Comparison of ENCODE assay signal across 8 mouse cellular contexts in the genomic region with DNA sequence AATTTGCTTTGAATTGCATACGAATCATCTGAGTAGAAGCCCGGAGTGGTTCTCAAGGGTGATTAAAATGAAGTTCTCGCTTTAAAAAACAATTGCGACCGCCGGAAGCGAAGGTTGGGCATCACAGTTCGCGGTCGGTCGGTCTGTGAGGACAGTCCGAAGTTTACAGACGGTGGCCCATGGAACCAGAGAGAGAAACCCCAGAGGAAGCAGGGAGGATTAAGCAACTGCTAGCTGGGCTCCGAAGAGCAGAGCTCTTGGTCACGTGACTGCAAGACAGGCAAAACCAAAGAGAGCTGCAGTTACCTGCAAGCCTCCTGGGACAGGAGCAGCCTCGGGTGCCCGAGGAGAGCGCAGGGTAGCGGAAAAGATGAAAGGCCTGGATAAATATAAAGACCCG.
DNase-seq lines count a peak whose midpoint lies in the region; ATAC-seq lines count a peak whose summit lies in the region.

No protein-coding gene starts in this region.

- ATAC-seq in heart, embryonic 13.5 days (ENCODE audit: extremely low read depth, insufficient number of reproducible peaks, low FRiP score, low TSS enrichment): no peak
- no peak for ATAC-seq in limb, embryonic 15.5 days (ENCODE audit: insufficient number of reproducible peaks, low FRiP score, low TSS enrichment, low read depth)
- ATAC-seq in midbrain, embryonic 16.5 days: peak; percentile 67; the same call in 1 of the 2 replicates

- H3K36me3 ChIP-seq in heart, embryonic 13.5 days: no peaks in the 10 kb centered on the region
- no peaks in the 10 kb centered on the region for H3K36me3 ChIP-seq in hindbrain, embryonic 10.5 days
- H3K36me3 ChIP-seq in limb, embryonic 15.5 days: no peaks in the 10 kb centered on the region
- H3K36me3 ChIP-seq in midbrain, embryonic 16.5 days (ENCODE audit: control insufficient read depth, insufficient read depth, low read length): no peaks in the 10 kb centered on the region

- 23% methylated on average over 20 of the region's 20 CpGs for WGBS in heart, embryonic 13.5 days
- 23% methylated on average over 20 of the region's 20 CpGs for WGBS in hindbrain, embryonic 10.5 days
- 21% methylated on average over 20 of the region's 20 CpGs for WGBS in limb, embryonic 15.5 days
- 10% methylated on average over 20 of the region's 20 CpGs for WGBS in midbrain, embryonic 16.5 days

- peaks cover 22% of the 10 kb centered on the region for H3K4me1 ChIP-seq in heart, embryonic 13.5 days
- peaks cover 38% of the 10 kb centered on the region for H3K4me1 ChIP-seq in hindbrain, embryonic 10.5 days (replicated peaks)
- H3K4me1 ChIP-seq in limb, embryonic 15.5 days: peaks cover 25% of the 10 kb centered on the region
- peaks cover 11% of the 10 kb centered on the region for H3K4me1 ChIP-seq in midbrain, embryonic 16.5 days (ENCODE audit: control insufficient read depth, insufficient read depth, low read length)

- H3K27ac ChIP-seq in heart, embryonic 13.5 days (replicated peaks): no peak overlapping the region
- H3K27ac ChIP-seq in hindbrain, embryonic 10.5 days: peak overlapping the region; percentile 6; the same call in 1 of the 2 replicates
- no peak overlapping the region for H3K27ac ChIP-seq in limb, embryonic 15.5 days
- H3K27ac ChIP-seq in midbrain, embryonic 16.5 days (ENCODE audit: low read length): no peak overlapping the region

- no peak for DNase-seq in heart, postnatal 10 days
- DNase-seq in hindbrain, embryonic 10.5 days (ENCODE audit: low spot score): peak; percentile 45
- no peak for DNase-seq in urinary bladder, postnatal 14 days (ENCODE audit: low spot score)
- no peak for DNase-seq in spleen, postnatal 36 days (ENCODE audit: low spot score in 2 of 2)
- no peak for DNase-seq in ovary, postnatal 14 days (ENCODE audit: low spot score)

- peaks cover 21% of the 10 kb centered on the region for H3K27me3 ChIP-seq in heart, embryonic 13.5 days (replicated peaks)
- peaks cover 87% of the 10 kb centered on the region for H3K27me3 ChIP-seq in hindbrain, embryonic 10.5 days (ENCODE audit: insufficient read depth, poor library complexity, severe bottlenecking)
- peaks cover 4% of the 10 kb centered on the region; the same call in 1 of the 2 replicates for H3K27me3 ChIP-seq in limb, embryonic 15.5 days
- H3K27me3 ChIP-seq in midbrain, embryonic 16.5 days (ENCODE audit: control insufficient read depth, insufficient read depth, low read depth, low read length): peaks cover 4% of the 10 kb centered on the region

- H3K9me3 ChIP-seq in heart, embryonic 13.5 days: no peaks in the 10 kb centered on the region
- no peaks in the 10 kb centered on the region for H3K9me3 ChIP-seq in hindbrain, embryonic 10.5 days
- H3K9me3 ChIP-seq in limb, embryonic 15.5 days: no peaks in the 10 kb centered on the region
- H3K9me3 ChIP-seq in midbrain, embryonic 16.5 days (replicated peaks; ENCODE audit: control insufficient read depth, low read length, poor library complexity, severe bottlenecking): no peaks in the 10 kb centered on the region

- peak overlapping the region; percentile 42 for H3K9ac ChIP-seq in heart, embryonic 13.5 days
- no peak overlapping the region for H3K9ac ChIP-seq in limb, embryonic 15.5 days
- peak overlapping the region; percentile 53 for H3K9ac ChIP-seq in midbrain, embryonic 16.5 days (ENCODE audit: low read depth, low read length)

- peak overlapping the region; percentile 62 for H3K4me2 ChIP-seq in heart, embryonic 13.5 days
- H3K4me2 ChIP-seq in limb, embryonic 15.5 days: peak overlapping the region; percentile 38
- peak overlapping the region; percentile 61 for H3K4me2 ChIP-seq in midbrain, embryonic 16.5 days (ENCODE audit: low read length)

- H3K4me3 ChIP-seq in heart, embryonic 13.5 days: peak overlapping the region; percentile 34
- peak overlapping the region; percentile 36 for H3K4me3 ChIP-seq in hindbrain, embryonic 10.5 days
- H3K4me3 ChIP-seq in limb, embryonic 15.5 days: peak overlapping the region; percentile 16
- peak overlapping the region; percentile 33 for H3K4me3 ChIP-seq in midbrain, embryonic 16.5 days (ENCODE audit: low read depth, low read length)

- intact Hi-C loops in heart, postnatal 10 days (cut with DNase I): no loop called here
